Mouse (Mus musculus) adrenal gland, adult 18-20 months (tissue): Measurements from ENCODE around the gene Iqsec1. TPM values are rescaled to one million over a fixed set of nuclear protein-coding genes. Genes with fewer than 3 reads are reported as not detected.
A peak's percentile ranks its signal among the peaks of the same experiment; 100 is the strongest.

Experiments
- DNase-seq, 2 experiments: peaks; one replicate each; pipeline ENCODE4 v3.0.0; 2021 to 2022; ENCODE audit warnings: low spot score in 2 of 2
- total RNA-seq, 2 experiments: library from RNA; stranded (reverse); gene quantifications; 1 replicate in 1 of 2; 2 replicates in 1 of 2; pipeline ENCODE4 v1.2.3; 2021

The Iqsec1 gene
- total RNA-seq, 2 experiments from 2014 or later, result 112 to 113 TPM

- no peak for DNase-seq
Observed at GRCm38 (mm10) chr6:90974279-90974678, 14.2 kb downstream of the Iqsec1 start.

- no peak for DNase-seq
Observed at GRCm38 (mm10) chr6:90969341-90969871, 19.1 kb downstream of the Iqsec1 start.

- DNase-seq, result no peak
Observed at GRCm38 (mm10) chr6:90953349-90953748, 35.1 kb downstream of the Iqsec1 start.

GRCm38 (mm10) chr6:90950936-90951335, 37.5 kb downstream of the Iqsec1 start:
- no peak for DNase-seq

- no peak for DNase-seq
Observed at GRCm38 (mm10) chr6:90948097-90948496, 40.4 kb downstream of the Iqsec1 start.

- DNase-seq, result no peak
Observed at GRCm38 (mm10) chr6:90945560-90946230, 42.8 kb downstream of the Iqsec1 start.

GRCm38 (mm10) chr6:90941257-90941656, 47.2 kb downstream of the Iqsec1 start:
- peak in 1 of 2 experiments; percentile 17 for DNase-seq

GRCm38 (mm10) chr6:90933656-90934055, 54.8 kb downstream of the Iqsec1 start:
- no peak for DNase-seq

GRCm38 (mm10) chr6:90928806-90929205, 59.7 kb downstream of the Iqsec1 start:
- no peak for DNase-seq

GRCm38 (mm10) chr6:90925472-90925871, 63.0 kb downstream of the Iqsec1 start:
- DNase-seq, result no peak

GRCm38 (mm10) chr6:90924796-90925195, 63.7 kb downstream of the Iqsec1 start:
- DNase-seq, result no peak

- no peak for DNase-seq
Observed at GRCm38 (mm10) chr6:90924379-90924778, 64.1 kb downstream of the Iqsec1 start.

GRCm38 (mm10) chr6:90921259-90921946, 67.1 kb downstream of the Iqsec1 start:
- no peak for DNase-seq

- DNase-seq, result no peak
Observed at GRCm38 (mm10) chr6:90920510-90921220, 67.8 kb downstream of the Iqsec1 start.

GRCm38 (mm10) chr6:90919636-90920420, 68.7 kb downstream of the Iqsec1 start:
- no peak for DNase-seq

- DNase-seq, result no peak
Observed at GRCm38 (mm10) chr6:90915585-90915984, 72.9 kb downstream of the Iqsec1 start.

GRCm38 (mm10) chr6:90913771-90914170, 74.7 kb downstream of the Iqsec1 start:
- no peak for DNase-seq

- DNase-seq, result no peak
Observed at GRCm38 (mm10) chr6:90912768-90913167, 75.7 kb downstream of the Iqsec1 start.

- DNase-seq, result no peak
Observed at GRCm38 (mm10) chr6:90904143-90904542, 84.3 kb downstream of the Iqsec1 start.

- no peak for DNase-seq
Observed at GRCm38 (mm10) chr6:90900302-90900701, 88.2 kb downstream of the Iqsec1 start.

GRCm38 (mm10) chr6:90899266-90899665, 89.2 kb downstream of the Iqsec1 start:
- no peak for DNase-seq
